Mouse (Mus musculus): Measurements from ENCODE around the gene Ptcd1. TPM values are rescaled to one million over a fixed set of nuclear protein-coding genes. Genes with fewer than 3 reads are reported as not detected.
A peak's percentile ranks its signal among the peaks of the same experiment; 100 is the strongest.
"Not testable (repeated sequence)": the region's sequence is repeated elsewhere in the genome, so short reads cannot be mapped to it uniquely, and the experiment has no call there.

The Ptcd1 gene
- polyA plus RNA-seq, 1 experiment from 2014 or later = 13.6 TPM

GRCm38 (mm10) chr5:145105694-145106275, 61.1 kb downstream of the Ptcd1 start:
- H3K4me2 ChIP-seq (replicated peaks) = no peak overlapping the region
- no peaks in the 10 kb centered on the region for H3K9me3 ChIP-seq
- peaks cover 42% of the 10 kb centered on the region for H3K36me3 ChIP-seq
- H3K4me1 ChIP-seq (replicated peaks) = no peaks in the 10 kb centered on the region
- 86% methylated on average over 9 of the region's 9 CpGs for WGBS
- no peak overlapping the region for H3K27ac ChIP-seq
- no peak for ATAC-seq
- no peaks in the 10 kb centered on the region for H3K27me3 ChIP-seq (replicated peaks)
- no peak overlapping the region for H3K4me3 ChIP-seq (replicated peaks)
- no peak overlapping the region for H3K9ac ChIP-seq

- 87% methylated on average over 9 of the region's 9 CpGs for WGBS
- H3K27ac ChIP-seq = no peak overlapping the region
- H3K36me3 ChIP-seq = peaks cover 38% of the 10 kb centered on the region
- no peaks in the 10 kb centered on the region for H3K27me3 ChIP-seq (replicated peaks)
- no peak overlapping the region for H3K9ac ChIP-seq
- H3K4me3 ChIP-seq (replicated peaks) = no peak overlapping the region
- H3K9me3 ChIP-seq = no peaks in the 10 kb centered on the region
- H3K4me2 ChIP-seq (replicated peaks) = no peak overlapping the region
- no peaks in the 10 kb centered on the region for H3K4me1 ChIP-seq (replicated peaks)
- ATAC-seq = no peak; the same call in 1 of the 2 replicates
These were observed 62.6 kb downstream of the Ptcd1 start for GRCm38 (mm10) chr5:145104328-145104727.

GRCm38 (mm10) chr5:145102706-145103105, 64.2 kb downstream of the Ptcd1 start:
- peak; percentile 85 for ATAC-seq
- Histone ChIP-seq H3K9me3 (no peaks in the 10 kb centered on the region), H3K27ac (no peak overlapping the region), H3K9ac (no peak overlapping the region), H3K4me3 (replicated peaks) (no peak overlapping the region), H3K4me1 (replicated peaks) (no peaks in the 10 kb centered on the region), H3K4me2 (replicated peaks) (no peak overlapping the region), H3K27me3 (replicated peaks) (no peaks in the 10 kb centered on the region), H3K36me3 (peaks cover 38% of the 10 kb centered on the region)
- 68% methylated on average over 4 of the region's 4 CpGs for WGBS

GRCm38 (mm10) chr5:145101451-145101850, 65.5 kb downstream of the Ptcd1 start:
- H3K9me3 ChIP-seq; H3K9ac ChIP-seq; H3K4me1 ChIP-seq (replicated peaks); H3K4me2 ChIP-seq (replicated peaks); ATAC-seq; H3K4me3 ChIP-seq (replicated peaks); H3K27me3 ChIP-seq (replicated peaks); H3K27ac ChIP-seq: not testable (repeated sequence)
- WGBS = 98% methylated on average over 11 of the region's 11 CpGs
- peaks cover 47% of the 10 kb centered on the region for H3K36me3 ChIP-seq

- H3K4me3 ChIP-seq (replicated peaks) = no peak overlapping the region
- H3K4me2 ChIP-seq (replicated peaks) = no peak overlapping the region
- ATAC-seq = no peak
- 95% methylated on average over 9 of the region's 9 CpGs for WGBS
- H3K9ac ChIP-seq = no peak overlapping the region
- H3K27ac ChIP-seq = no peak overlapping the region
- H3K4me1 ChIP-seq (replicated peaks) = no peaks in the 10 kb centered on the region
- H3K27me3 ChIP-seq (replicated peaks) = no peaks in the 10 kb centered on the region
- H3K9me3 ChIP-seq = no peaks in the 10 kb centered on the region
- peaks cover 50% of the 10 kb centered on the region for H3K36me3 ChIP-seq
These were observed 65.9 kb downstream of the Ptcd1 start for GRCm38 (mm10) chr5:145100960-145101359.

GRCm38 (mm10) chr5:145098340-145098821, 68.5 kb downstream of the Ptcd1 start:
- Histone ChIP-seq H3K27me3 (replicated peaks) (no peaks in the 10 kb centered on the region), H3K4me3 (replicated peaks) (no peak overlapping the region), H3K4me2 (replicated peaks) (no peak overlapping the region), H3K4me1 (replicated peaks) (no peaks in the 10 kb centered on the region), H3K9ac (no peak overlapping the region), H3K36me3 (peaks cover 49% of the 10 kb centered on the region), H3K27ac (no peak overlapping the region), H3K9me3 (no peaks in the 10 kb centered on the region)
- 92% methylated on average over 10 of the region's 10 CpGs for WGBS
- ATAC-seq = no peak

Other genes with a start within 250 kb of the Ptcd1 start
- gene Smurf1, start 201.3 kb downstream of the Ptcd1 start, polyA plus RNA-seq (2015; fragmentation: Nextera tagmentation; extraction: Ambion mirVana) = 10.7 and 11.5 TPM in 2 replicates
- gene Gm4871, start 134.4 kb downstream of the Ptcd1 start, polyA plus RNA-seq (2015; fragmentation: Nextera tagmentation; extraction: Ambion mirVana) = not detected in 2 replicates
- gene 1700018F24Rik, start 124.1 kb downstream of the Ptcd1 start, polyA plus RNA-seq (2015; fragmentation: Nextera tagmentation; extraction: Ambion mirVana) = not detected in 2 replicates
- 130 and 134 TPM in 2 replicates for gene Arpc1a, start 83.3 kb downstream of the Ptcd1 start, polyA plus RNA-seq (2015; fragmentation: Nextera tagmentation; extraction: Ambion mirVana)
- 0.21 and 0.38 TPM in 2 replicates for gene Kpna7, start 83.1 kb downstream of the Ptcd1 start, polyA plus RNA-seq (2015; fragmentation: Nextera tagmentation; extraction: Ambion mirVana)
- gene Arpc1b, start 52.9 kb downstream of the Ptcd1 start, polyA plus RNA-seq (2015; fragmentation: Nextera tagmentation; extraction: Ambion mirVana) = 554 and 591 TPM in 2 replicates
- 77.0 and 87.1 TPM in 2 replicates for gene Pdap1, start 26.9 kb downstream of the Ptcd1 start, polyA plus RNA-seq (2015; fragmentation: Nextera tagmentation; extraction: Ambion mirVana)
- 176 and 185 TPM in 2 replicates for gene Bud31, start 26.7 kb downstream of the Ptcd1 start, polyA plus RNA-seq (2015; fragmentation: Nextera tagmentation; extraction: Ambion mirVana)
- gene Cpsf4, start 105 bp upstream of the Ptcd1 start, polyA plus RNA-seq (2015; fragmentation: Nextera tagmentation; extraction: Ambion mirVana) = 43.1 and 47.1 TPM in 2 replicates
- gene Atp5j2, start 25.0 kb upstream of the Ptcd1 start, polyA plus RNA-seq (2015; fragmentation: Nextera tagmentation; extraction: Ambion mirVana) = 899 and 947 TPM in 2 replicates
- 7.8 and 9.5 TPM in 2 replicates for gene Zkscan14, start 34.8 kb upstream of the Ptcd1 start, polyA plus RNA-seq (2015; fragmentation: Nextera tagmentation; extraction: Ambion mirVana)
- 9.7 and 10.3 TPM in 2 replicates for gene Zkscan5, start 37.5 kb upstream of the Ptcd1 start, polyA plus RNA-seq (2015; fragmentation: Nextera tagmentation; extraction: Ambion mirVana)
- 33.1 and 38.6 TPM in 2 replicates for gene Zfp655, start 64.6 kb upstream of the Ptcd1 start, polyA plus RNA-seq (2015; fragmentation: Nextera tagmentation; extraction: Ambion mirVana)
- 0.36 and 0.49 TPM in 2 replicates for gene Zscan25, start 113.4 kb upstream of the Ptcd1 start, polyA plus RNA-seq (2015; fragmentation: Nextera tagmentation; extraction: Ambion mirVana)
- not detected in 2 replicates for gene Cyp3a57, start 178.2 kb upstream of the Ptcd1 start, polyA plus RNA-seq (2015; fragmentation: Nextera tagmentation; extraction: Ambion mirVana)

Measured in intestine, embryonic 15.5 days (tissue).